Mouse (Mus musculus) adrenal gland, adult 8-10 months (tissue): ENCODE measurements around the gene Tspan3. TPM values are rescaled to one million over a fixed set of nuclear protein-coding genes. Genes with fewer than 3 reads are reported as not detected.

Source experiments
- DNase-seq: peaks from one replicate; pipeline ENCODE4 v3.0.0; 2022
- total RNA-seq, 4 experiments: library from RNA; stranded (reverse); gene quantifications; 2 replicates each; pipeline ENCODE4 v1.2.4; 2022

The Tspan3 gene
- total RNA-seq, 4 experiments from 2014 or later = 114 to 151 (median 125) TPM

GRCm38 (mm10) chr9:56154572-56154971, 10.7 kb downstream of the Tspan3 start:
- DNase-seq = no peak

GRCm38 (mm10) chr9:56152482-56153007, 12.7 kb downstream of the Tspan3 start:
- DNase-seq = no peak

GRCm38 (mm10) chr9:56151745-56152481, 13.4 kb downstream of the Tspan3 start:
- DNase-seq = no peak

- no peak for DNase-seq
Measured at GRCm38 (mm10) chr9:56146326-56146923, 18.9 kb downstream of the Tspan3 start.

- no peak for DNase-seq
Measured at GRCm38 (mm10) chr9:56144366-56145003, 20.8 kb downstream of the Tspan3 start.

GRCm38 (mm10) chr9:56141776-56142175, 23.5 kb downstream of the Tspan3 start:
- no peak for DNase-seq

GRCm38 (mm10) chr9:56135590-56136197, 29.6 kb downstream of the Tspan3 start:
- DNase-seq = no peak

GRCm38 (mm10) chr9:56134614-56135013, 30.7 kb downstream of the Tspan3 start:
- no peak for DNase-seq

- DNase-seq = no peak
Measured at GRCm38 (mm10) chr9:56133970-56134369, 31.3 kb downstream of the Tspan3 start.

- DNase-seq = no peak
Measured at GRCm38 (mm10) chr9:56131813-56132525, 33.3 kb downstream of the Tspan3 start.

- no peak for DNase-seq
Measured at GRCm38 (mm10) chr9:56130536-56130935, 34.7 kb downstream of the Tspan3 start.

- no peak for DNase-seq
Measured at GRCm38 (mm10) chr9:56129951-56130350, 35.3 kb downstream of the Tspan3 start.

GRCm38 (mm10) chr9:56128331-56128730, 36.9 kb downstream of the Tspan3 start:
- no peak for DNase-seq

- DNase-seq = no peak
Measured at GRCm38 (mm10) chr9:56126453-56127173, 38.7 kb downstream of the Tspan3 start.

- no peak for DNase-seq
Measured at GRCm38 (mm10) chr9:56124561-56124960, 40.7 kb downstream of the Tspan3 start.

- DNase-seq = no peak
Measured at GRCm38 (mm10) chr9:56123613-56124012, 41.7 kb downstream of the Tspan3 start.

GRCm38 (mm10) chr9:56122973-56123372, 42.3 kb downstream of the Tspan3 start:
- DNase-seq = no peak

- DNase-seq = peak; percentile 24
Measured at GRCm38 (mm10) chr9:56121097-56121496, 44.2 kb downstream of the Tspan3 start.

GRCm38 (mm10) chr9:56119651-56120050, 45.6 kb downstream of the Tspan3 start:
- no peak for DNase-seq

- DNase-seq = peak; percentile 25
Measured at GRCm38 (mm10) chr9:56118582-56118981, 46.7 kb downstream of the Tspan3 start.

- no peak for DNase-seq
Measured at GRCm38 (mm10) chr9:56118091-56118490, 47.2 kb downstream of the Tspan3 start.

- DNase-seq = no peak
Measured at GRCm38 (mm10) chr9:56108174-56108573, 57.1 kb downstream of the Tspan3 start.
